Mouse (Mus musculus): ENCODE data around the gene Bcl7a. TPM values are rescaled to one million over a fixed set of nuclear protein-coding genes. Genes with fewer than 3 reads are reported as not detected.

The Bcl7a gene
- polyA plus RNA-seq, 2 experiments from 2014 or later: 5.3 to 6.0 TPM

- ATAC-seq: no peak
Observed at GRCm38 (mm10) chr5:123333566-123333965, 10.1 kb upstream of the Bcl7a start.

- ATAC-seq: no peak
Observed at GRCm38 (mm10) chr5:123336205-123336961, 7.3 kb upstream of the Bcl7a start.

GRCm38 (mm10) chr5:123338463-123338862 lies 5.2 kb upstream of the Bcl7a start:
- no peak for ATAC-seq

GRCm38 (mm10) chr5:123344628-123344962 lies 961 bp downstream of the Bcl7a start:
- ATAC-seq: peak; percentile 42

- no peak for ATAC-seq
Observed at GRCm38 (mm10) chr5:123344963-123345852, 1.6 kb downstream of the Bcl7a start.

GRCm38 (mm10) chr5:123345853-123346654 lies 2.4 kb downstream of the Bcl7a start:
- ATAC-seq: no peak

GRCm38 (mm10) chr5:123346701-123347270 lies 3.2 kb downstream of the Bcl7a start:
- ATAC-seq: no peak

- ATAC-seq: no peak
Observed at GRCm38 (mm10) chr5:123347985-123348384, 4.4 kb downstream of the Bcl7a start.

- ATAC-seq: no peak
Observed at GRCm38 (mm10) chr5:123350386-123350785, 6.8 kb downstream of the Bcl7a start.

- no peak for ATAC-seq
Observed at GRCm38 (mm10) chr5:123355918-123356317, 12.3 kb downstream of the Bcl7a start.

- no peak for ATAC-seq
Observed at GRCm38 (mm10) chr5:123357253-123357652, 13.6 kb downstream of the Bcl7a start.

- no peak for ATAC-seq
Observed at GRCm38 (mm10) chr5:123359431-123359830, 15.8 kb downstream of the Bcl7a start.

GRCm38 (mm10) chr5:123362911-123363310 lies 19.3 kb downstream of the Bcl7a start:
- ATAC-seq: no peak

- no peak for ATAC-seq
Observed at GRCm38 (mm10) chr5:123364302-123364971, 20.8 kb downstream of the Bcl7a start.

- no peak for ATAC-seq
Observed at GRCm38 (mm10) chr5:123368869-123369488, 25.3 kb downstream of the Bcl7a start.

GRCm38 (mm10) chr5:123370049-123370448 lies 26.4 kb downstream of the Bcl7a start:
- ATAC-seq: no peak

- no peak for ATAC-seq
Observed at GRCm38 (mm10) chr5:123375262-123375661, 31.6 kb downstream of the Bcl7a start.

GRCm38 (mm10) chr5:123375793-123376452 lies 32.3 kb downstream of the Bcl7a start:
- ATAC-seq: no peak

GRCm38 (mm10) chr5:123376569-123376968 lies 32.9 kb downstream of the Bcl7a start:
- no peak for ATAC-seq

GRCm38 (mm10) chr5:123377120-123377955 lies 33.7 kb downstream of the Bcl7a start:
- peak; percentile 57 for ATAC-seq

All from activated CD4-positive, CD25-positive, alpha-beta regulatory T cell, adult 4 months (primary cell).